Mouse (Mus musculus): ENCODE measurements around the gene Gm525. TPM values are rescaled to one million over a fixed set of nuclear protein-coding genes. Genes with fewer than 3 reads are reported as not detected.

Gene Gm525
- total and polyA plus RNA-seq, 3 experiments = 0.34 TPM; not detected in 2

- peak; percentile 94 for TF ChIP-seq BHLHE40 (IDR thresholded peaks at IDR 0.05; ENCODE audit: low read depth, low read length)
- TF ChIP-seq USF1 (IDR thresholded peaks at IDR 0.05; ENCODE audit: low read depth, low read length) = peak; percentile 93
- no peak for TF ChIP-seq MAFK (IDR thresholded peaks at IDR 0.05; ENCODE audit: insufficient replicate concordance, low read length)
- TF ChIP-seq POLR2AphosphoS2 (IDR thresholded peaks at IDR 0.05; ENCODE audit: low read depth, low read length) = no peak
- no peak for TF ChIP-seq JUN (IDR thresholded peaks at IDR 0.05; ENCODE audit: insufficient read depth, low read depth, low read length)
- TF ChIP-seq CHD2 (IDR thresholded peaks at IDR 0.05; ENCODE audit: low read length) = no peak
- TF ChIP-seq TBP (conservative IDR thresholded peaks at IDR 0.05; ENCODE audit: low read depth, low read length) = peak; percentile 51; the same call in 1 of the 2 replicates
- no peak for TF ChIP-seq ZC3H11A (IDR thresholded peaks at IDR 0.05; ENCODE audit: low read depth, low read length)
- no peak for TF ChIP-seq ZKSCAN1 (IDR thresholded peaks at IDR 0.05; ENCODE audit: borderline replicate concordance, low read depth, low read length)
- no peak for TF ChIP-seq ZMIZ1 (IDR thresholded peaks at IDR 0.05; ENCODE audit: low read depth, low read length)
- no peak for TF ChIP-seq E2F4 (IDR thresholded peaks at IDR 0.05; ENCODE audit: insufficient replicate concordance, low read depth, low read length)
- peak; percentile 63; the same call in 1 of the 2 replicates for TF ChIP-seq CHD1 (IDR thresholded peaks at IDR 0.05; ENCODE audit: low read depth, low read length)
- no peak for TF ChIP-seq NRF1 (IDR thresholded peaks at IDR 0.05; ENCODE audit: low read depth, low read length)
- TF ChIP-seq IRF4 (IDR thresholded peaks at IDR 0.05; ENCODE audit: low read depth, low read length) = peak; percentile 84
- TF ChIP-seq POLR2A (IDR thresholded peaks at IDR 0.05; ENCODE audit: low read depth, low read length) = peak; percentile 69
- peak; percentile 62; the same call in 1 of the 2 replicates for TF ChIP-seq EP300 (IDR thresholded peaks at IDR 0.05; ENCODE audit: low read length)
- TF ChIP-seq HCFC1 (IDR thresholded peaks at IDR 0.05; ENCODE audit: low read depth, low read length) = peak; percentile 41; the same call in 1 of the 2 replicates
- TF ChIP-seq MYC (IDR thresholded peaks at IDR 0.05; ENCODE audit: low read depth, low read length) = peak; percentile 82
- TF ChIP-seq ELF1 (IDR thresholded peaks at IDR 0.05; ENCODE audit: low read depth, low read length) = peak; percentile 79
- peak; percentile 30; the same call in 1 of the 2 replicates for TF ChIP-seq MEF2A (IDR thresholded peaks at IDR 0.05; ENCODE audit: borderline replicate concordance, low read depth, low read length)
These were observed 19.1 kb downstream of the Gm525 start (continued) for GRCm38 (mm10) chr11:89092714-89093113.

GRCm38 (mm10) chr11:89095306-89095705 is 21.7 kb downstream of the Gm525 start:
- no peak overlapping the region for H3K27ac ChIP-seq (ENCODE audit: insufficient read depth, low read depth)
- peak; percentile 63 for DNase-seq (ENCODE audit: extremely low read depth)
- TF ChIP-seq TCF12 (IDR thresholded peaks at IDR 0.05; ENCODE audit: low read depth, low read length) = 0 out of 2 replicates have a peak, but pooled peaks have one; percentile 31
- TF ChIP-seq KAT2A (IDR thresholded peaks at IDR 0.05; ENCODE audit: insufficient replicate concordance, low read length) = no peak
- peak; percentile 38; the same call in 1 of the 2 replicates for TF ChIP-seq BHLHE40 (IDR thresholded peaks at IDR 0.05; ENCODE audit: low read depth, low read length)
- peak; percentile 31; the same call in 1 of the 2 replicates for TF ChIP-seq EP300 (IDR thresholded peaks at IDR 0.05; ENCODE audit: low read length)
- no peak for TF ChIP-seq MAFK (IDR thresholded peaks at IDR 0.05; ENCODE audit: insufficient replicate concordance, low read length)
- TF ChIP-seq ZKSCAN1 (IDR thresholded peaks at IDR 0.05; ENCODE audit: borderline replicate concordance, low read depth, low read length) = no peak
- peak; percentile 29 for TF ChIP-seq ETS1 (conservative IDR thresholded peaks at IDR 0.05; ENCODE audit: low read depth, low read length)
- H3K27me3 ChIP-seq (replicated peaks) = no peaks in the 10 kb centered on the region
- peaks cover 25% of the 10 kb centered on the region for H3K9me3 ChIP-seq (replicated peaks; ENCODE audit: low read length)
- H3K4me1 ChIP-seq (ENCODE audit: control insufficient read depth in 1 of 2, insufficient read depth in 2 of 2) = peaks cover 18 to 70% of the 10 kb centered on the region in 2 experiments
- dilution Hi-C loops (cut with MboI; ENCODE audit: extremely low pct_ligation_motif_present, extremely low pct_unique_long_range_greater_than_20kb, low sequenced_read_pairs) (no loop called here), in situ Hi-C loops (cut with MboI; ENCODE audit: low pct_ligation_motif_present, low pct_unique_long_range_greater_than_20kb, low sequenced_read_pairs) (loop anchor here (5.0 kb wide), 1 partner anchor 207 kb away; the partner anchor contains the start of gene Nog)
- H3K36me3 ChIP-seq (replicated peaks in 1 of 2; ENCODE audit: control insufficient read depth in 1 of 2, insufficient read depth in 1 of 2, low read length in 1 of 2) = no peaks in the 10 kb centered on the region
- H3K79me2 ChIP-seq (replicated peaks; ENCODE audit: control insufficient read depth, extremely low read depth, insufficient read depth, poor library complexity, severe bottlenecking) = no peaks in the 10 kb centered on the region
- no peak overlapping the region for H3K9ac ChIP-seq (ENCODE audit: insufficient read depth, low read depth)
- H3K4me3 ChIP-seq (replicated peaks in 1 of 3; ENCODE audit: low read depth in 2 of 3, low read length in 2 of 3, poor library complexity in 1 of 3) = no peak overlapping the region
- H3K4me2 ChIP-seq (ENCODE audit: insufficient read depth, low read depth, poor library complexity, severe bottlenecking) = no peak overlapping the region

All from CH12.LX (cell line).